Mouse (Mus musculus) intestine, embryonic 14.5 days (tissue): ENCODE data around the gene Ankrd17. TPM values are rescaled to one million over a fixed set of nuclear protein-coding genes. Genes with fewer than 3 reads are reported as not detected.
"Not testable (repeated sequence)": the region's sequence is repeated elsewhere in the genome, so short reads cannot be mapped to it uniquely, and the experiment has no call there.

ENCODE experiments used
- ATAC-seq: fragments of 200-750 bp; cut with Nextera tagmentation; replicated peaks from 2 replicates; pipeline ENCODE4 v1.8.0; 2017; ENCODE audit warnings: low read depth, moderate number of reproducible peaks, moderate TSS enrichment, moderate library complexity; ENCODE audit not compliant: low FRiP score, low TSS enrichment
- DNase-seq: peaks from one replicate; pipeline ENCODE4 v3.0.0-alpha.2; 2018; ENCODE audit warnings: low spot score
- H3K27ac ChIP-seq: fragments of 300-500 bp; sonication (generic); 2 replicates; pipeline ENCODE4 v1.5.1; 2014; ENCODE audit warnings: low read depth, mild to moderate bottlenecking, control low read depth
- H3K27me3 ChIP-seq: fragments of 300-500 bp; sonication (generic); replicated peaks from 2 replicates; pipeline ENCODE4 v1.6.1; 2014; ENCODE audit warnings: low read length, control low read depth; ENCODE audit not compliant: control insufficient read depth, insufficient read depth
- H3K36me3 ChIP-seq: fragments of 300-500 bp; sonication (generic); 2 replicates; pipeline ENCODE4 v1.6.1; 2014; ENCODE audit warnings: low read length, control low read depth; ENCODE audit not compliant: control insufficient read depth, insufficient read depth
- H3K4me1 ChIP-seq: fragments of 300-500 bp; sonication (generic); replicated peaks from 2 replicates; pipeline ENCODE4 v1.6.1; 2014; ENCODE audit warnings: low read length, control low read depth, mixed read lengths; ENCODE audit not compliant: control insufficient read depth, insufficient read depth
- H3K4me2 ChIP-seq: fragments of 300-500 bp; sonication (generic); 2 replicates; pipeline ENCODE4 v1.6.1; 2014; ENCODE audit warnings: low read length
- H3K4me3 ChIP-seq: fragments of 300-500 bp; sonication (generic); 2 replicates; pipeline ENCODE4 v1.5.1; 2014; ENCODE audit warnings: low read depth, low read length, control low read depth, mixed read lengths
- H3K9ac ChIP-seq: fragments of 300-500 bp; sonication (generic); 2 replicates; pipeline ENCODE4 v1.6.1; 2014; ENCODE audit warnings: mild to moderate bottlenecking, low read length
- H3K9me3 ChIP-seq: fragments of 300-500 bp; sonication (generic); 2 replicates; pipeline ENCODE4 v1.6.1; 2016; ENCODE audit warnings: low read length, control low read depth; ENCODE audit not compliant: control insufficient read depth
- WGBS: fragments of 180-500 bp; shearing (Covaris S2); extraction: QIAGEN DNeasy Blood & Tissue Kit; methylation state at CpG from one replicate; pipeline ENCODE4 v1.1.7; 2014; 5-methylcytosine and 5-hydroxymethylcytosine counted together
- polyA plus RNA-seq: library from polyadenylated mRNA; unstranded; fragments of >200 nt; fragmentation: Nextera tagmentation; extraction: Ambion mirVana; gene quantifications from 2 replicates; pipeline ENCODE4 v1.2.1, GENCODE M21; 2014

Gene Ankrd17
- polyA plus RNA-seq, 1 experiment from 2014 or later = 38.6 TPM

GRCm38 (mm10) chr5:90289887-90290286, 76.5 kb downstream of the Ankrd17 start:
- Histone ChIP-seq H3K27ac (no peak overlapping the region), H3K4me2 (no peak overlapping the region), H3K4me1 (no peaks in the 10 kb centered on the region), H3K4me3 (no peak overlapping the region), H3K9me3 (no peaks in the 10 kb centered on the region), H3K27me3 (no peaks in the 10 kb centered on the region), H3K36me3 (peaks cover 77% of the 10 kb centered on the region), H3K9ac (no peak overlapping the region)
- DNase-seq (no peak), ATAC-seq (no peak)

GRCm38 (mm10) chr5:90286559-90286958, 79.8 kb downstream of the Ankrd17 start:
- Histone ChIP-seq H3K4me1 (no peaks in the 10 kb centered on the region), H3K4me2 (no peak overlapping the region), H3K9ac (no peak overlapping the region), H3K9me3 (no peaks in the 10 kb centered on the region), H3K36me3 (peaks cover 74% of the 10 kb centered on the region), H3K27ac (no peak overlapping the region), H3K27me3 (no peaks in the 10 kb centered on the region), H3K4me3 (no peak overlapping the region)
- DNase-seq (no peak), ATAC-seq (no peak)
- WGBS = 90% methylated on average over 2 of the region's 2 CpGs

DNA sequence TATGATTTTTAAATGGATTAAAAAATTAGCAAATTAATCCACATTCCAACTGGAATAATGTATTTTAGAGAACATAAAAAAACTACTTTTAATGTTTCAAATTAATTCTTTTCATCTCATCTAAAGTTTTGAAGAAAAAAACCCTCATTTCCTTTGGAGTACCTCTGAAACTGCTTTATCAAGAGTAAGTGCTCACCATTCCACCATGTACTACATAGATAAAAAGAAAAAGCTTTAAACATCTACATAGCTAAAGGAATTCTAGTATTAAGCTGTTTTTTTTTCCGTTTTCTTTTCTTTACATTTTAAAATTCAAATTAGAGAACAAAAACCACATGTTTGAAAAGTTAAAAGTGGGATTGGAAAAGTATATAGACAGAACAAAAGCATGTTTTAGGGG, 86.3 kb downstream of the Ankrd17 start:
- Histone ChIP-seq H3K27me3 (no peaks in the 10 kb centered on the region), H3K4me2 (no peak overlapping the region), H3K27ac (no peak overlapping the region), H3K4me3 (no peak overlapping the region), H3K4me1 (no peaks in the 10 kb centered on the region), H3K36me3 (peaks cover 57% of the 10 kb centered on the region), H3K9ac (no peak overlapping the region), H3K9me3 (no peaks in the 10 kb centered on the region)
- 95% methylated on average over 1 of the region's 1 CpGs for WGBS
- ATAC-seq (no peak), DNase-seq (no peak)

DNA sequence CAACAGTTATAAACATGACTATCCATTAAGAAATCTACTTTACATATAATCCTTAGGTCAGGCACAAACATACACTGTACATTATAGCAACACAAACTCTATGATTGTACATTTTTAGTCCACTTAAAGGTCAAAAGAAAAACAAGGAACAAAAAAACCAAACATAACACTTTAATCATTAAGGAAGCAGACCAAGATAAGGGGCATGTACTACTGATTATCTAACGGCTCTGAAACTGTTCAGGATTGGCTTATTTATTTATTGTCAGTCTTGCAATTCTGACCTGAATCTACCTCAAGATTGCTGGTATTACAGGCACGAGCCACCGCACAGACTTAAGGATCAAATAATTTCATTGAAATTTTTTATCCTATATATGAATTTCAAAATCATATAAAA, 87.0 kb downstream of the Ankrd17 start:
- H3K9me3 ChIP-seq = no peaks in the 10 kb centered on the region
- DNase-seq (no peak), ATAC-seq (no peak)
- no peaks in the 10 kb centered on the region for H3K4me1 ChIP-seq
- H3K27me3 ChIP-seq = no peaks in the 10 kb centered on the region
- WGBS = 85% methylated on average over 3 of the region's 3 CpGs
- H3K27ac ChIP-seq = no peak overlapping the region
- no peak overlapping the region for H3K4me3 ChIP-seq
- peaks cover 55% of the 10 kb centered on the region for H3K36me3 ChIP-seq
- H3K9ac ChIP-seq = no peak overlapping the region
- no peak overlapping the region for H3K4me2 ChIP-seq

- H3K4me2 ChIP-seq = no peak overlapping the region
- WGBS = 95% methylated on average over 1 of the region's 1 CpGs
- H3K4me3 ChIP-seq = no peak overlapping the region
- no peak for ATAC-seq
- no peak overlapping the region for H3K27ac ChIP-seq
- peaks cover 47% of the 10 kb centered on the region for H3K36me3 ChIP-seq
- no peak overlapping the region for H3K9ac ChIP-seq
- no peaks in the 10 kb centered on the region for H3K9me3 ChIP-seq
- H3K27me3 ChIP-seq = no peaks in the 10 kb centered on the region
- H3K4me1 ChIP-seq = no peaks in the 10 kb centered on the region
- DNase-seq = no peak
Measured at GRCm38 (mm10) chr5:90277443-90277842, 88.9 kb downstream of the Ankrd17 start.

DNA sequence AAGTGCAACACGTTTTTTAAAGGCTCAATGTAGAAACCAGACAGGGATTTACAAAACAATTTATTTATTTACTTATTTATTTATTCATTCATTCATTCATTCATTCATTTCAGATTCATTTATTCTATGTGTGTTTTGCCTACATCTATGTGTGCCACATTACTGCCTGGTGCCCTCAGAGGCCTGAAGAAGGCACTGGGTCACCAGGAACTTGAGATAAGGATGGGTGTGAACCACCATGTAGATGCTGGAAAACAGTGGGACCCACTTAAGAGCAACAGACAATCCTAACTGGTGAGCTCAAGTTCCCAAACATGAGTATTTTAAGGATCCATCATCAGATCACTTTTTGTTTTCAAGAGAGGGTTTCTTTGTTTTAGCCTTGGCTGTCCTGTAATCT, 91.6 kb downstream of the Ankrd17 start:
- no peaks in the 10 kb centered on the region for H3K9me3 ChIP-seq
- peaks cover 58% of the 10 kb centered on the region for H3K36me3 ChIP-seq
- ATAC-seq = no peak
- WGBS = 85% methylated on average over 1 of the region's 1 CpGs
- no peak overlapping the region for H3K4me2 ChIP-seq
- H3K9ac ChIP-seq = no peak overlapping the region
- no peaks in the 10 kb centered on the region for H3K4me1 ChIP-seq
- no peak for DNase-seq
- H3K27ac ChIP-seq = no peak overlapping the region
- no peak overlapping the region for H3K4me3 ChIP-seq
- no peaks in the 10 kb centered on the region for H3K27me3 ChIP-seq

- peaks cover 84% of the 10 kb centered on the region for H3K36me3 ChIP-seq
- DNase-seq, H3K27me3 ChIP-seq, H3K4me3 ChIP-seq, ATAC-seq, H3K9ac ChIP-seq, H3K27ac ChIP-seq, H3K4me2 ChIP-seq, H3K4me1 ChIP-seq, H3K9me3 ChIP-seq: not testable (repeated sequence)
- WGBS = 86% methylated on average over 2 of the region's 2 CpGs
Measured at GRCm38 (mm10) chr5:90262230-90262629, 104.1 kb downstream of the Ankrd17 start.

DNA sequence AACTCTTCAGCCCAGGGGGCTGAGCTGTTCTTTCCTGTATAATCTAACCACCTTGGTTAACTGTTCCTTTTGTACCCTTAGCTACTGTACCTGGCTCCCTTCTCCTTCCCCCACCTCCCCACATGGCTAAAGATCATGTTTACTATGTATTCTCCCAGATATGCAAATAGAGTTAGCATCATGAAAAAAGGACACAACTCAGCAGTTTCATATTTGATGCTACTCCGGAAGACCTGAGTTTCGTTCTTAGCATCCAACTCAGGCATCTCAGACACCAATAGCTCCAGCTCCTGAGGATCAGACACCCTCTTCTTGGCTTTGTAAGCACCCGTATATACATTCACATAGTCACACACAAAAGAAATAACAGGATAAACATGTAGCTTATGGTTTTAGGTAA, 109.4 kb downstream of the Ankrd17 start:
- WGBS = 95% methylated on average over 3 of the region's 3 CpGs
- Histone ChIP-seq H3K27me3 (no peaks in the 10 kb centered on the region), H3K27ac (no peak overlapping the region), H3K4me2 (no peak overlapping the region), H3K4me1 (no peaks in the 10 kb centered on the region), H3K4me3 (no peak overlapping the region), H3K9ac (no peak overlapping the region), H3K9me3 (no peaks in the 10 kb centered on the region), H3K36me3 (peaks cover 98% of the 10 kb centered on the region)
- DNase-seq (no peak), ATAC-seq (no peak)

DNA sequence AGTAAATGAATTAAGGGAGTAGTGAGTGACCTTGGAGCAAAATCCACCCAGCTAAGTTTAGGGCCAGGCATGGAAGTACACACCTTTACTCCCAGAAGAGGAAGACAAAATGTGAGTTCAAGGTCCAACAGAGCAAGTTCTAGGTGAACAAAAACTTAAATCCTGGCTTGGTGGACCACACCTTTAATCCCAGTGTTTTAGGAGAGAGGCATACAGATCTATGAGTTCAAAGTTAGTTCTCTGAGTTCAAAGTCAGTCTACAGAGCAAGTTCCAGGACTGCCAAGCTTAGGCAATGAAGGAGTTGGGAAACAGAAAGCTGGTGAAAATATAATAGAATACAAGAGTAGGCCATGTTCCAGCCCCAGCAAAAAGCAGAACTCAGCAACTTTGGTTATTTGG, 118.9 kb downstream of the Ankrd17 start:
- peaks cover 86% of the 10 kb centered on the region for H3K36me3 ChIP-seq
- no peak for ATAC-seq

More for the DNA sequence above, 118.9 kb downstream of the Ankrd17 start:
- Histone ChIP-seq H3K4me1 (no peaks in the 10 kb centered on the region), H3K4me2 (no peak overlapping the region), H3K9ac (no peak overlapping the region), H3K27ac (no peak overlapping the region), H3K4me3 (no peak overlapping the region), H3K9me3 (no peaks in the 10 kb centered on the region), H3K27me3 (no peaks in the 10 kb centered on the region)
- DNase-seq = no peak
